Mouse (Mus musculus): ENCODE data around the gene Pcyt2. TPM values are rescaled to one million over a fixed set of nuclear protein-coding genes. Genes with fewer than 3 reads are reported as not detected.

Pcyt2 gene
- total RNA-seq, 2 experiments from 2014 or later = 25.7 to 25.8 TPM

DNA sequence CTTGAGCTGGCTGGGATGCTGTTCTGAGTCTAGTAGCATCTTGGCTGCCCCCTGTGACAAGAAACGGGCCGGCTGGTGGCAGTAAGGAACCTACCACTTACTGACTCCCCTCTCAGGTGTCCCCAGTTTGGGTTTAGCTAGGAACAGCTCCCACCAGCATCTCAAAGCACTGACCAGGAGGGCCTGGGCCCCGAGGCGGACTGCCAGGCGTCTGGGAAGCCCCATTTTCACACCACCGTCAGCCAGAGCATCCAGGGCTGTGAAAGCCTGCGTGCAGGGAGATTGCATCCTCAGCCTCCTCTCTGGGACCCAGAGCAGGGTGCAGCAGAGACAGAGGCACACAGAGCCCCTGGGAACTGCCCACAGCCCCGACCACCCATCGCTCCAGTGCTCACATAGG, 23.5 kb upstream of the Pcyt2 start:
- no peak for DNase-seq
- intact Hi-C loops (cut with DNase I; ENCODE audit: low total_unique reads) = no loop called here

DNA sequence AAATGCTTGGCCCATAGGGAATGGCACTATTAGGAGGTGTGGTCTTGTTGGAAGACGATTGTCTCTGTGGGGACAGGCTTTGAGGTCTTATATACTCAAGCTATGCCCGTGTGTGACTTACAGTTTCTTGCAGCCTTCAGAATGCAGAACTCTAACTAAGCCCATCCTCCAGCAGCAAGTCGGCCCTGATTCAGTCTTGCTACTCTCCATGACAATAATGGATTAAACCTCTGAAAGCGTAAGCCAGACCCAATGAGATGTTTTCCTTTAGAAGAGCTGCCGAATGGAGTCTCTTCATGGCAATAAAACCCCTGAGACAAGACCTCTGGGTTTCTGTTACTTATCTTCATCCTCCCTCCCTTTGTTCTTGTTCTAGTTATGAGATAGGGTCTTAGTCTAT, 17.1 kb upstream of the Pcyt2 start:
- intact Hi-C loops (cut with DNase I; ENCODE audit: low total_unique reads) = no loop called here
- DNase-seq = no peak

GRCm38 (mm10) chr11:120633520-120634343, 16.0 kb upstream of the Pcyt2 start, which contains the start of gene Mafg:
Gene Mafg (minus strand): TSS chr11:120633600.
- peak; percentile 93 for DNase-seq
- intact Hi-C loops (cut with DNase I; ENCODE audit: low total_unique reads) = no loop called here

GRCm38 (mm10) chr11:120632559-120633519, 15.1 kb upstream of the Pcyt2 start:
- intact Hi-C loops (cut with DNase I; ENCODE audit: low total_unique reads) = no loop called here
- peak; percentile 81 for DNase-seq

DNA sequence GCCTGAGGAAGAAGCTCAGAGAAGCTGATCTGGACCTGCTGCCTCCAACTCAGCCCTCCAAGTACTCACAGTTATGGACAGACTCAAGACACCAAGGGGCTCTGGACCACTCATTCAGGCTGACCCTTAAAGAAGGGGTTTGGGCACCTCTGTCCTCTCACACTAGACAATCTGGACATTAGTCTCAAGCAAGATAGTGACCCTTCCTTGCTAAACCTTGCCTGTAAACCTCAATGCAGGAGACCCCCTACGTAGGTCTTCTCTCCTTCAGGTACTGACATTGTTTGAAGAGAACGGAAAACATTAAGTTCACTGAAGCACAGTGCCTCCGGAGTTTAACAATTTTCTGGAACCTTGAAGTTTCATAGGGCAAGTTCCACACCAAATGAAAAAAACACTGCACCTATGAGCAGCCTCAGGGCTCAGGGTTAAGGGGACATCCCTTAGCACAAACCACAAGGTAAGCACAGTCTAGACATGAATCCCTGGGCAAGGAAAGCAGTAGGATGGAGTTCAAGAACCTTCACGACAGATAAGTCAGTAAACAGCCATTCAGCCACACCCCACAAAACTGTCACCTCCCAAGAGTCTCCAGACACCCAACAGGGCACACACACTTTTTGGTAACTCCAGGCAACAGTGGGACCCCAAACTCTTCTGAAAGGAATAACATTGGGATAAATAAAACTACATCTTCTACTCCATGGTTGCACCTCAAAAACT, 14.2 kb upstream of the Pcyt2 start:
- intact Hi-C loops (cut with DNase I; ENCODE audit: low total_unique reads) = no loop called here
- DNase-seq = no peak

- intact Hi-C loops (cut with DNase I; ENCODE audit: low total_unique reads) = no loop called here
- DNase-seq = no peak
Measured at GRCm38 (mm10) chr11:120630881-120631725, 13.4 kb upstream of the Pcyt2 start.

DNA sequence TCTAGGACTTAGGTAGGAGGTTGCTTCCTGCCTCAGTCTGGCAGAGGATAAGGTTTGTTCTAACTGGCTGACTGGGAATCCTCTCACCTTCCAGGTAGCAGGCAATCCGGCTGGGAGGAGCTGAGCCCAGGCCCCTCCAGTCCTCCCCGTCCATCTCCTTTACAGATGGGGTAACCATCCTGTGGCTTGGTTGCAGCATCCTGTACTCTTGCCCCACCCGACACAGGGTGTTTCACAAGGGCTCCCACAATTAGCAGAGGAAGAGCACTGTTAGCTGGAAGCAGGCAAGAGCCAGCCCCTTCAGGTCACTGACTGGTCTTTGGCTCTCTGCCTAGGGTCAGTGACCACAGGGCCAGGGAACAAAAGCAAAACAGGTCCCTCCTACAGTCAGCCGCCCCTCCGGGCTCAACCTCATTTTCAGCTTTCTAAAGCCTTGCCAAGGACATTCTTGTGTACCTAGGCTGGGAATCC, 12.7 kb upstream of the Pcyt2 start:
- intact Hi-C loops (cut with DNase I; ENCODE audit: low total_unique reads) = no loop called here
- no peak for DNase-seq

DNA sequence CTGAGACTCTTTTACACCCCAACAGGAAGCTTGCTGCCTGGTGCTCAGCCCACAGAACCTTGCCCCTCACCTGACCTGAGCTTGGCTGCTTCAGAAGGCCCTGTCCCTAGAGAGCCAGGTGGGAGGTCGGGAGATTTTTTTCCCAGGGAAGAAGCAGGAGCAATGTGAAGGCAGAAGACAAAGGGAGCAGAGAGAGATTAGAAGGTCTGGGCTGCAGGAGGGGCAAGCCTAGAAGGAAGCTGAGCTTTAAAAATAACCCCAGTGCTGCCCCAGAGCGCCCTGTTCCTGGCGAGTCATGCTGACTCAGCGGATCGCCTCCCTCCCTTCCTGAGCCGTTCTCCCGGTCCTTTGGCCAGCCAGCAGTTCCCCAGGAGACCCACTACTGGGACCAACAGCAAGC, 12.2 kb upstream of the Pcyt2 start:
- intact Hi-C loops (cut with DNase I; ENCODE audit: low total_unique reads) = no loop called here
- DNase-seq = peak; percentile 61

GRCm38 (mm10) chr11:120629341-120629730, 11.6 kb upstream of the Pcyt2 start:
- no peak for DNase-seq
- intact Hi-C loops (cut with DNase I; ENCODE audit: low total_unique reads) = no loop called here

GRCm38 (mm10) chr11:120628601-120629340, 11.0 kb upstream of the Pcyt2 start:
- intact Hi-C loops (cut with DNase I; ENCODE audit: low total_unique reads) = no loop called here
- DNase-seq = no peak

DNA sequence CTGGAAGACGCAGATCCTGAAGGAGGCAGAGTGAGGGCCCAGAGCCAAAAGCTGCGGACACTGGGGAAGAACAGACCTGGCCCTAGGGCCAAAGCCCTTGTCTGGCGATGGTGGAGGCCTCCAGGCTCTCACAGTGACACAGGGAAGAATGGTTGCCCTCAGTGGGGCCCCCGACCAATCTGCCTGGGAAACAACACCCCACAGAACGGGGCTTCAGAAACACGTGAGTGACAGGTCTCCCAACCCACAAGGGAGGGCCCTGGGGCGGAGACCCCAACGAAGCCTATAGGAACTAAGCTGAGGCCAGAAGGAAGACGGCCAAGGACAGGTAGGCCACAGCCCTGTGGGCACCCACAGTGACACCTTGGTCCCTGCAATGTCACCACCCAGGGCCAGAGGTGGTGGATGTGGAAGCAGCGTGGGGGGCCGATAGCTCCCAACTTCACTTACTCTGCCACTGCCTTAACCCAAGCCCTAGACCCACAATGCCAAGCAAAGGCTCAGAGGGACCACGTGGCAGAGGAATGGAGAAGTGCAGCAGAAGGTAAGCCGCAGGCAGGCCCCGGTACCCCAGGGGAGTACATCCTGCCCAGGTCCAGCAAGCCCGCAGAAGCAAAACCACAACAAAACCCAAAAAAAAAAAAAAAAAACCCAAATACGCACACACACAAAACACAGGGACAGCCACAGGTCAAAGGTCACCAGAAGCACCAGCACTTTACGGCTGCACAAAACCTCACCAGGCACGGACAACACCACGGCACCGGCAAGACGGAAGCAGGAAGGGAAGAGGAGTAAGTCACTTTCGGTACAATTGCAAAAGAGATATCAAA, 9.9 kb upstream of the Pcyt2 start:
- intact Hi-C loops (cut with DNase I; ENCODE audit: low total_unique reads) = no loop called here
- no peak for DNase-seq

DNA sequence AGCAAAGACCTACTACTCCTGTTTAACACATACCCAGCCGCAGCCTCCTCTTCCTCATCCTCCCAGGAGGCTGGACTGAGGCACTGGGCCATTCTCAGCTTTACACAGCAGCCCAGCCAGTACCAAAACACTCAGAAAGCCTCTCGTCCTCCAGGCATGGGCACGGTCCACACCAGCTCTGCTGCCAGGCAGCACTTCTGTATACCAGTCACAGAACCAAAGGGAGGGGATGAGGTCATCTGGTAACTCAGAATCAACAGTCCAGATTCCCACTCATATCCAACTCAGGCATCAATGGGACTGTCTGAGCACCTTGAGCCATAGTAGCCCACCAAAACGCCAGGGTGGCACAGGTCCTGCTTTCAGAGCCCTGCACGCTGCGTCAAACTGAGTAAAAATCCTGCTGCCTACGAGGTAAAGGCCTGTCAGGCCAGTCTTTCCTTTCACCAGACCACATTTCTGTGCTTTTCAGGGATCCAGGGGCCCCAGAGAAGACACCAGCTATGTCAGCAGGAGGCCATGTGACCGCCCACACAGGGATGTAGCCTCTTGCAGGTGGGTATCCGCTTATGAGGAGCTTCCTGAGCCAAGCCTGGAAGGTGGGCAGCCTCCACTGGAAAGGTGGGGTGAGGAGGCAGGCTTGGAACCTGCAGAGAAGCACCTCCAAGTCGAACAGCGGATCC, 9.2 kb upstream of the Pcyt2 start:
- DNase-seq = no peak
- intact Hi-C loops (cut with DNase I; ENCODE audit: low total_unique reads) = no loop called here

- no peak for DNase-seq
- intact Hi-C loops (cut with DNase I; ENCODE audit: low total_unique reads) = no loop called here
Measured at GRCm38 (mm10) chr11:120625152-120625775, 7.5 kb upstream of the Pcyt2 start, which contains the start of gene Sirt7. Gene Sirt7 (minus strand): TSS chr11:120625240.

DNA sequence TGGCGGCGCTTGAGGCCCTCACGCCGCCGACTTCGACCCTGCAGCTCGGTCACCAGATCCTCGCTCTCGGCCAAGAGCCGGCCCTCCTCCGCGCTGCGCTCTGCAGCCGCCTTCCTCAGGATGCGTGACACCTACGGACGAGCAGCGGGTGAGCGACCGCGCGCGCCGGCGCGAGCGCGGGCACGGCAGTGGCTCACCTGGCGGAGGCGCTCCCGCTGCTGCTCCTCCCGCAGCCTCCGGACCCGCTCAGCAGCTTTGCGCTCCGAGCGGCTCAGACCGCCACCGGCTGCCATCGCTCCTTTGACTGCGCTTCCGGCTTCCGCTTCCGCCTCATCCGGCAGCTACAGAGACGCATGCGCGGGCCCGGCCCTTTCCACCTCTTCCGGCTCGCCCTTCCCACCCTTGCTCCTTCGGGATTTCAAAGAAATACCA, 7.0 kb upstream of the Pcyt2 start:
- intact Hi-C loops (cut with DNase I; ENCODE audit: low total_unique reads) = no loop called here
- DNase-seq = peak; percentile 89

DNA sequence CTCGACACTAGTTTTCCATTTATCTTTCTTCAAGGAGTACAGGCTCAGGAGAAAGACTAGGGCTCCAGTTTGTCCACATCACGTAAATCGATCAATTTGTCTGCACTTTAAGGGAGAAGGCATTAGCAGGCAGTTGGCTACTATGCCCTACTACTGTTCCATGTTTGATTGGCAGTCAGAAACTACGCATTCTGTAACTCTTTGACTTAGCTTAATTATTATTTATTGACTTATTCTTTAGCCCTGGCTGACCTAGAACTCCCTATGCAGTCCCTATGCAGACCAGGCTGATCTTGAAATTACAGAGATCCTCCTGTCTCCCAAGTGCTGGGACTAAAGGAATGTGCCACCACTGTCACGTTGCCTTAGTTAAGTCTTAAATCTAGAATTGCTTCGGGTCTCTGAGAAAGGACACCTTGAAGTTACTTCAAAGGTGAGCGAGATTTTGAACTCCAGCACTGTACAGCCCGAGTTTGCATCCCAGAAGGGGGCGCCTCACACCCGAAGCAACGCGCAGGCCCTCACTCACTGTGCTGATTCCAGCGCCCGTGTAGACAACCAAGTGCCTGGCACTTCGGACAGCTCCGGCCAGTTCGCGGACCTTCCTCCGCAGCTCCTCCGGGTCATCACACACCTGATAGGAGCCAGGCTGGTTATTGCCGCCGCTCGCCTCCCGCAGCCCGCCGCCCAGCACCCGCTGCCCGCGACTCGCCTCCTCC, 6.4 kb upstream of the Pcyt2 start:
- DNase-seq = peak; percentile 69
- intact Hi-C loops (cut with DNase I; ENCODE audit: low total_unique reads) = no loop called here

DNA sequence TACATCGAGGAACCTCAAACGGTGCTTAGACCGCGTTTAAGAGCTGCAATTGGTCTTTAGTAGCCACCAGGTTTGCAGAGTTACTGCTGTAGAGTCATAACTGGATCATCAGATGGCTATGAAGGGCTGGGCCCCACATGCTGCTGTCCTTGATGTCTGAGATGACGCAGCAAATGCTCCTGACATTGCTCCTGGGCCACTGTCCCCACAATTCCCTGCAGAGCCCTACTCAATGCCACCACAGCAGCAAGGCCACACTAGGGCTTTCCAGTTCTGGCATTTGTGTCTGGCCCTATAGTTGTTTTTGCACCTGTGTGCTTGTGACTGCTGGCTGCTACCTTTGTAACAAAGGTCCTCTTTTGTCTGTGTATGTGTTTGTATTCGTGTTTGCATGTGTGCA, 5.1 kb upstream of the Pcyt2 start:
- intact Hi-C loops (cut with DNase I; ENCODE audit: low total_unique reads) = no loop called here
- DNase-seq = no peak
